Mouse (Mus musculus): ENCODE data around the gene Cenpm.

Gene Cenpm

DNA sequence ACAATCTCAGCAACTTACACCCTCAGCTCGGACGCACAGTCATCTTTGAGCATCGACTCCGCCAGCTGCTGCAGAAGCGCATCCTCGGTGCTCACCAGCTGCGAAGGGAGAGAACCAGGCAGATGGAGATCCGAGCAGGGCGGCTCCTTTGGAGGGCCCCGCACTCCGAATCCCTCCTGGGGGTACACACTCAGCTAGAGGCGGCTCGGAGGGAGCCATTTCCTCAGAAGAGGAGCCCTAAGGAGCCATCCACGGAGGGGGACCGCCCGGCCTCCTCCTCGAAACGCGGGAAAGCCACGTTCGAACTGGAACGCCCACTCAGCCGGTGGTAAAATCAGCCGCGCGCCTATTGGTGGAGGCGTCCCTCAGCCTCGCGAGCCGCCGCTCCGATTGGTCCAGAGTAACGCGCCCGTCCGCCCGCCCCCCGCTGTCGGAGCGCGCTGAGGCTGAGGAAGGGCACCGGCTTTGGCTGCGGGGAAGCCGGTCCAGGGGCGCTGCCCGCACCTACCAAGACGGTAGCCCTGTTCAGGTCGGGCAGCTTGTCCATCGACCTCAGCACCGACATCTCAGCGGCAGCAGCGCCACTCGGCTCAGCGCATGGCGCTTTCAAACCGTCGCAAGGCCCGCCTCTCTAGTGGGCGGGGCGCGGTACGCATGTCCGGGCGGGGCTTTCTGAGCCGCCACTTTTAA lies at the start of gene Cenpm:
Cenpm (minus strand) TSS at position 634 of the 690 bp plus-strand sequence.
- CTCF ChIA-PET: interaction anchor here in 2 of 4 experiments (0.8 to 1.3 kb wide), 4 partner anchors 11 to 22 kb away, joined by 3 to 5 read pairs (median 4); no protein-coding TSS in a partner anchor
- POLR2A ChIA-PET: interaction anchor here in 3 of 4 experiments (0.6 to 7.8 kb wide), 37 partner anchors 8 to 905 kb away, joined by 3 to 64 read pairs (median 4); partner anchors contain the start of genes Srebf2 (in 3 of the 3), 1500009C09Rik (in 2 of the 3), Shisa8 (in 2 of the 3) and Naga (in 1 of the 3)

DNA sequence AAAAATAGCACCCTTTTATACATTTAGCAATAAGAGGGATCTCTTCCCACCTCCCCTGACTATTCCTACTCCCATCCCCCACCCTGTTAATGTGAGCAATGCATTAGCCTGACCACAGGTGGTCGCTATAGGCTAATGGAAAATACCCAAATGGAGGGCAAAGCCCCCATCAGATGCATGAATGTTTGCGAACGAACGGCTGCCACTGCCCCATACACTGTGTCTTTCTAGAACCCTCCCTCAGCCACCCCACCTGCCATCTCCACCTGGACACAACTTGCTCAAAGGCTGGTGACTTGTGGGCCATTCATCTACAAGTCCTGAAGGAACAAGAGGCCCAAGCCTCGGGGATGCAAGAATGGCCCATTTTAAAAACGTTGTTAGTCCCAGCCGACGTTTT lies 49.5 kb upstream of the Cenpm start:
- ChIA-PET CTCF (interaction anchor here in 2 of 4 experiments (0.6 to 1.5 kb wide), 4 partner anchors 11 to 792 kb away, joined by 3 read pairs; no protein-coding TSS in a partner anchor), POLR2A (interaction anchor here in 1 of 4 experiments (0.6 to 2.4 kb wide), 4 partner anchors 19 to 49 kb away, joined by 3 to 9 read pairs (median 4); partner anchors contain the start of genes Naga, Pheta2, Sept3 and Smdt1)

DNA sequence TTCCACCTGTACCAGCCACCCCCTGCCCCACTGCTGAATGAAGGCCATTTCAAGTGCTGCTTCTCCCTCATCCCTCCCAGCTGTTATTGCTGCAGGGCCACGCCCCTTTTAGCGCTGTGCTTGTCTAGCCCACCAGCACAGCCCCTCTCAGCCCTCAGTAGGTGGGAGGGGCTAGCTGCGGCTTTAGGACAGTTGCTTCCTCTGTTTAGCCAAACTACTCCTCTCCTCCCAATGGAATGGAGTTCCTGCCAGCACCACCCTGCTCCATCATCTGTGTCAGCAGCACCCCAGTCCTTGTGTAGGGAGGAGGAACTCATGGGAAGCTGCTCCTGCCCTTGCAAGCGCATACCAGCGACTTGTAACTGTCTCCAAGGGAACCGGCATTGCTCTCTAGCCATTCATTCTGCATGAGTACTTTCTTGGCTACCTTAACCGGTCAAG lies 48.7 kb upstream of the Cenpm start:
- CTCF ChIA-PET: interaction anchor here in 2 of 4 experiments (0.6 to 1.5 kb wide), 7 partner anchors 10 to 793 kb away, joined by 3 to 4 read pairs (median 3); no protein-coding TSS in a partner anchor

DNA sequence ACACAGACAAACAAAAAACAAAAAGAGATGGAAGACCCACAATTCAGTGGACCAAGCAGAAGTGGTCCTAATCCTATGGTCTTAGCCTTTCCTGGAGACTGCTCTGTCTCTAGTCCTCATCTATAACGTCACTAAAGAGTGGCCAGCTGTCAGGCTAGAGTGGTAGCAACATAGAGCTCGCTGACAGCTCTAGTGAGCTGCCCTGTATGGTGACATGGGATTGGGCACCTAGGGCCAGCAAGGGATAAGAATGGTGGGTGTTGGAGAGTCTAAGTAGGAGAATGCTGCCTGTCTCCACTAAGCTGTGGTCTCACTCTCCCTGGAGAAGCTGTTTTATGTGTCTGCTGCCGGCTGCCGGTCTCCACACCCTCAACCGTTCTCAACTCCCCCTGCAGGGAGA lies 48.3 kb upstream of the Cenpm start:
- POLR2A ChIA-PET: interaction anchor here in 2 of 4 experiments (0.8 to 2.4 kb wide), 4 partner anchors 12 to 856 kb away, joined by 3 to 9 read pairs (median 4); partner anchors contain the start of genes Poldip3 (in 1 of the 2) and Sept3 (in 1 of the 2)
- CTCF ChIA-PET: interaction anchor here in 2 of 4 experiments (0.6 to 1.5 kb wide), 6 partner anchors 9 to 1991 kb away, joined by 3 read pairs; no protein-coding TSS in a partner anchor

More for the DNA sequence above, 48.7 kb upstream of the Cenpm start:
- POLR2A ChIA-PET: interaction anchor here in 2 of 4 experiments (0.8 to 2.4 kb wide), 5 partner anchors 12 to 856 kb away, joined by 3 to 9 read pairs (median 4); partner anchors contain the start of genes Poldip3 (in 1 of the 2) and Sept3 (in 1 of the 2)

DNA sequence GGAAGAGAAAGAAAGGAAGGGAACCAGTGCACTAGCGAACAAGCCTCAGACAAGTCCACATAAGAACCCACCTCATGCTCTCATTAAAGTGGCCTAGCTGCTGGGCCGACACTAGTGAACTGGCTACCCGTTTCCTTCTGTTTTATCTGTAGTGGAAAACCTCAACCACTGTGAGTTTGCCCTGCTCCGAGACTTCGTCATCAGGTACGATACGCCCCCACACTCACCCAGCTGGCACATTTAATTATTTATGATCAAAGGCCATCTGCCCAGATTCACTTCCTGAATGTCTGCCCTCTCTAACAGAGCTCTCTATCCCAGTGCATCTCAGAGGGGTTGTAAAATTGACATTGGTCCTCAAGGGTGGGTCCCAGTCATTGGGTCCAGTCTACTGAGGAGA lies 45.7 kb upstream of the Cenpm start:
- CTCF ChIA-PET: interaction anchor here in 1 of 4 experiments (0.5 kb wide), 1 partner anchor 745 kb away, joined by 5 read pairs; no protein-coding TSS in a partner anchor
- POLR2A ChIA-PET: interaction anchor here in 2 of 4 experiments (0.8 to 1.2 kb wide), 2 partner anchors 8 to 9 kb away, joined by 4 to 5 read pairs; partner anchors contain the start of gene Wbp2nl (in 2 of the 2)

DNA sequence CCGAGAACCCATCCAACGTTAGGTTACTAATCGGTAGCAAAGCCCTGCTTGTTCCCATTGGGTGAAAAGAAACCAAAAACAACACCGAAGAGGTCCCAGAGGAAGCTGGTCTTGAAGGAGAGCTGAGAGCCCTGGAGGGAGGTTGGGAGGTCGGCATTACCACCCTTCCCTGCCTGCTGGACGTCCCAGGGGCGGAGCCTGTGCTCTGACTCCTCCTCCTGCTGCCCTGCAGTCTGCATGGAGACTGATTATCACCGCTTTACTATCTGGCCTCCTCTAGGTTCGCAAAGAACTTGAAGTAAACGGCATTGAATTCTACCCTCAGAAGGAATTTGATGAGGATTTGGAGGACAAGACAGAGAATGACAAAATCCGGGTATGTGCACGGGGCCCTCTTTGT lies 41.6 kb upstream of the Cenpm start:
- ChIA-PET POLR2A (interaction anchor here in 1 of 4 experiments (0.7 kb wide), 1 partner anchor 864 kb away, joined by 3 read pairs; no protein-coding TSS in a partner anchor), CTCF (interaction anchor here in 1 of 4 experiments (1.1 kb wide), 1 partner anchor 131 kb away, joined by 7 read pairs; no protein-coding TSS in a partner anchor)

DNA sequence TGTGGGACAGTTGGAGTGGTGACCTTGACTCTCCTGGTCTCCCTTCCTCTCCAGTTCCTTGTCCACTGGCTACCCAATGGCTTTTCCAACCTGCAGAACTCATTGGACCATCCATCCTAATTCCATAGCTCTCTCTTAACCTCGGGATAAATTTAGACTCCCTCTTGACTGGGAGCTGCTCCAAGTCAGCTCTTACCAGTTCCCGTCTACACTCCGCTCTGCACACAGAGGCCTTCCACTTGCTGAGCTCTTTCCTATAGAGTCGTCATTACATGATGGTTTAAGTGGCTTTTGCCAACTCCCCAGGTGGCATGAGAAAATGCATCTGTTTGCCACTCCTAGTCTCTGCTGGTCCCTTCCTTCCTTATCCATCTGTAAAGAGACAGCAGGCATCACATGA lies 36.1 kb upstream of the Cenpm start:
- ChIA-PET POLR2A (interaction anchor here in 1 of 4 experiments (1.0 to 1.3 kb wide), 3 partner anchors 12 to 69 kb away, joined by 3 read pairs; no protein-coding TSS in a partner anchor), CTCF (interaction anchor here in 3 of 4 experiments (1.0 to 2.6 kb wide), 3 partner anchors 9 to 10 kb away, joined by 4 to 12 read pairs (median 5); no protein-coding TSS in a partner anchor)

DNA sequence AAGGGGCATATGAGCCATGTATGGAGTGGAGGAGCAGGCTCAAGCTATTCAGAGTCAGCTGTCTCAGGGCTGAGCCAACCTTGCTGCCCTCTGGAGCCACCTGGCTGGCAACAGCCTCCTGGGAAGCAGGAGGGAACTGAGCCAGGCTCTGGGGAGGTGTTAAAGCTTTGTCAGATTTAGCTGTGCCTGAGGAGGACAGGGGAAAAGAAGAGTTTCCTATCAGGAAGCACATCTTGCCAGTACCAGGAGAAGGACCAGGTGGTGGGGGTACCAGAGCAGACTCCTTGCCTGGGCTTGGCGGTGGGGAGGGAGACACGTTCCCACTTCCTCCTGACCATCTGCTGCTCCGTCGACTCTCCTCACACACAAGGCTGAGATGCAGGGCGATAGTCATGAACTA lies 33.0 kb upstream of the Cenpm start:
- ChIA-PET CTCF (interaction anchor here in 1 of 4 experiments (0.9 kb wide), 1 partner anchor 23 kb away, joined by 3 read pairs; no protein-coding TSS in a partner anchor), POLR2A (interaction anchor here in 2 of 4 experiments (0.5 to 0.6 kb wide), 2 partner anchors 84 to 352 kb away, joined by 3 read pairs; partner anchors contain the start of gene Polr3h (in 1 of the 2))

DNA sequence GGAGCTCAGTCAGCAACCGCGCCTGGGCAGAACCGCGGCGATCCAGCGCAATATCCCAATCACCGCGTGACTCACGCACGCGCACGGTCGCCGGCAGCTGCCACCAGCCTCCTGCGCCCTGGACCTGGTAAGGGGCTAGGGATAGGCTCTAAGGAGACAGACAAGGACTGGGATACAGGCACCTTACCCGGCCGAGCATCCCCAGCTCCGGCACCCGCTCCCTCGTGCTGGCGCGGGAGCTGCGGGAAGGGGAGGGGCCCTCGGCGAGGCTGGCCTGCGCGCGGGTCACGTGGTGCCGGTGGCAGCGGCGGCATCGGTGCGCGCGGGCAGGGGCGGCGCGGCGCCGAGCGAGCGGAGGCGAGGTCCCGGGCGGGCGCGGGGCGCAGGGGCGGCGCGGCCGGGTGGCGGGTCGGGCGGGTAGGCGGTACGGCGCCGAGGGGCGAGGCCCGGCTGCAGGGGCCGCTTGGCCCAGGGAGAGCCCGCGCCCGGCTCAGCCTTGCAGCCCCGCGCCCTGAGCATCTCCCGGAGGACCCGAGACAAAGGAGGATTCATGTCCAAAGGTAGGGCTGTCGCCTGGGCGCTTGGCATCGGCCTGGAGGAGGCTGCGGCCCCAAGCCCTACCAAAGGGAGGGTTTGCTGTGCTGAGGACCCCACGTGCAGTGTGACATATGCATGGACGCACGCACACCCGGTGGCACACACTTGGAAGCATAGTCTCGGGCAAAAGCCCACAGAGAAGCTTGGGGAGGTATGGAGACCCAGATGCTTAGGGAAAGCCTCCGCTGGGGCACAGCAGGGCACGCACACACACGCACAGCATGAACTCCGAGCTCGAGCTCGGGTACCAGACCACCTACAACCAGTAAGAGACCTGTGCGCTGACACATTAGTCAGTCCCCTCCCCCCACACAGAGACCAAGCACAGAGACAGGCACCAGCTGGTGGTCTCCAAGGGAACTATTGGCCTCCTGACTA lies 30.7 kb upstream of the Cenpm start:
- ChIA-PET CTCF (interaction anchor here in 3 of 4 experiments (0.6 to 3.0 kb wide), 18 partner anchors 8 to 650 kb away, joined by 3 to 16 read pairs (median 3); partner anchors contain the start of gene 1500009C09Rik (in 1 of the 3)), POLR2A (interaction anchor here in 2 of 4 experiments (0.5 to 2.6 kb wide), 31 partner anchors 8 to 874 kb away, joined by 3 to 10 read pairs (median 4); partner anchors contain the start of genes Ndufa6 (in 2 of the 2), Wbp2nl (in 2 of the 2), Cenpm (in 1 of the 2) and Naga (in 1 of the 2))

DNA sequence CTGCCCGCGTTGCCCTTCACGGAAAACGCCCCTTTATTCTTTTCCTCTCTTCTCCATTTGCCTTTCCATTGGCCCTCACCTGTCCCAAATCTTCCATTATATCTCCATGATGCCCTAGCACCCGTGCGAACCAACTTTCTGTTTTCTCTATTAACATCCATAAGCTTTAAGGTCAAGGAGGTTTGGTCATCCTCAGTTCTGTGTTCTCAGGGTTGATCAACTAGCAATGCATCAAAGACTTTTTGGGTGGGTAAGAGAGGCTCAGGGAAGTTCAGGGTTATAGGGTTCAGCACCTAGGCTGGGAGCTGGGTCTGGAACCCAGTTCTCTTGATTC lies 30.0 kb upstream of the Cenpm start, which contains the start of gene Sept3:
Sept3 (plus strand) TSS at position 301 of the 334 bp plus-strand sequence.
- POLR2A ChIA-PET: interaction anchor here in 2 of 4 experiments (0.9 to 2.6 kb wide), 12 partner anchors 10 to 875 kb away, joined by 3 to 10 read pairs (median 5); partner anchors contain the start of genes Cenpm (in 1 of the 2), Naga (in 1 of the 2), Ndufa6 (in 1 of the 2) and Pheta2 (in 1 of the 2)
- CTCF ChIA-PET: interaction anchor here (0.6 to 3.0 kb wide), 14 partner anchors 8 to 651 kb away, joined by 3 to 16 read pairs (median 4); partner anchors contain the start of gene 1500009C09Rik (in 3 of the 4)

DNA sequence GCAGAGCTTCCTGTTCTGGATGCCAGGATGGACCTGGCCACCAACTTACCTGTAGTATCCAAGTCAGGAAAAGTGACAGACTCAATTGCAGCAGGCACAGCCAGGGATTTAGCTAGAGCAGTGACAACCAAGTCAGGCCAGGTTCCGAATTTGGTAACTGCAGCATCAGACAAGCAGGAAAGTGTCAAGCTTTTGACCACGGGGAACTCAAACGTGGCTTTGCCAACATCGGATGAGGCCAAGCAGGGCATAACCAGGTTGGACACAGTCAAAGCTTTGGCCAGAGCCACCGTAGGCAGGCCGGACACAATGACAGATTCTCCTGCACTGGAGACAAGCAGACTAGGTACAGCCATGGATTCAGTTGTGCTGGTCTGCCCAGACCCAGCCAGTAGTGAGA lies 27.7 kb upstream of the Cenpm start:
- CTCF ChIA-PET: interaction anchor here (0.7 to 3.8 kb wide), 12 partner anchors 12 to 776 kb away, joined by 3 to 28 read pairs (median 4); partner anchors contain the start of genes 1500009C09Rik (in 1 of the 4) and Ndufa6 (in 1 of the 4)
- POLR2A ChIA-PET: interaction anchor here in 1 of 4 experiments (1.0 to 1.4 kb wide), 4 partner anchors 13 to 66 kb away, joined by 3 to 5 read pairs (median 3); partner anchors contain the start of genes Naga, Pheta2, Smdt1 and Wbp2nl

DNA sequence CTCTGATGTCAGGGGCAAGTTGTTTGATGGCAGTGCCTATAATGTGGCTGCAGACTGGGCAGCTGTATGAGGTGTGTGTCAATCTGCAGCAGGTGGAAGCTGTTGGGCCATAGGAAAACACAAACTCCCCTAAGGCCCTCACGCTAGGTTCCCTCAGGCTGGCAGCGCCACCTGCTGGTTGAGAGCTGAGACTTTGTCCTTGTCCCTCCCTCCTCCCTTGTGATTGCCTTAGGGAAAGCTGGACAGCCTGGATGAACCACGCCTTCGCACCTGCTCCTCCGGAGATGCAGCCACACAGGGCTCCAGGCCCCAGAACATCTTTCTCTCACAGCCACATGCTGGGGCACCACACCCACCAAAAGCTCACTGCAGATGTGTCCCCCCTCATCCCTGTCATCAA lies 26.7 kb upstream of the Cenpm start:
- CTCF ChIA-PET: interaction anchor here (0.5 to 3.8 kb wide), 84 partner anchors 9 to 1193 kb away, joined by 3 to 45 read pairs (median 4); partner anchors contain the start of genes 1500009C09Rik (in 3 of the 4), Wbp2nl (in 2 of the 4), Naga (in 1 of the 4) and Ndufa6 (in 1 of the 4)
- POLR2A ChIA-PET: interaction anchor here (0.5 to 1.5 kb wide), 18 partner anchors 12 to 878 kb away, joined by 3 to 7 read pairs (median 3); partner anchors contain the start of genes Poldip3 (in 2 of the 4), 1500009C09Rik (in 1 of the 4), Cenpm (in 1 of the 4) and Naga (in 1 of the 4)

DNA sequence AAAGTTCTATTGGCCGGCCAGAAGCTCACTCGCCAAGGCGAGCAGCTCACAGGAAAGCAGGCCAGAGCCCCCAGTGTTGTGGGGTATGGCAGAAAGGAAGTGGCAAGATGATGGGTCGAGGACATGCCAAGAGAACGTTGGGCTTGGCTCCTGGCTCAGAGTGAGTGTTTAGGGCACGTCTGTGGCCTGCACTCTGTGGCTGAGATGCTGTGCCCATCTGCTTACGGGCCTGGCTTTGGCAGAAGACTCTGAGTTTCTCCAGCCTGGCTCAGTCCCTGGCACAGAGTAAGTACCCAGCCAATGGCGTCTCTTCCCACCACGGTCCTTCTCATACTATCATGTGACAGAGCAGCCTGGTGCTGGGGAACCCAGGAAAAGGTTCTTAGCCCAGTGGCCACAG lies 24.2 kb upstream of the Cenpm start:
- POLR2A ChIA-PET: no interaction called here
- CTCF ChIA-PET: interaction anchor here in 3 of 4 experiments (0.6 to 6.9 kb wide), 4 partner anchors 13 to 204 kb away, joined by 3 to 35 read pairs (median 6); no protein-coding TSS in a partner anchor

DNA sequence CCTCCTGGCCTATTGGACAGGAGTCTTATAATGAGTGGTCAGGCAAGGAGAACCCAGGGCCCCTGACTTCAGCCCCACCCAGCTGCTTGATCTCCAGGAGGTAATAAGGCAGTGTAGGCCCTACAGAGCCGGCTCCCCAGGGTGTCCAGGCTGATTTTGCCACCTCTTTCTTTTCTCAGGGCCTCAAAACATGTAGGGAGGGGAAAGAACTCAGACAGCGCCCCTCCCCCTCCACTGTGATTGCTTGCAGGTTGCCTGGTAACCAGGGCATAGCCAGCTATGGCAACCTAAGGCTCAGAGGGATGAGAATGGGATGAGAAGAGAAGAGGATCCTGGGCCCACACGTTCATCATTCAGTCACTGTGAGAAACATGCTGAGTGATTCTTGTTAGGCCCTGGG lies 23.6 kb upstream of the Cenpm start:
- ChIA-PET CTCF (interaction anchor here in 1 of 4 experiments (1.6 to 6.9 kb wide), 3 partner anchors 13 to 203 kb away, joined by 5 to 35 read pairs (median 7); no protein-coding TSS in a partner anchor), POLR2A (interaction anchor here in 1 of 4 experiments (0.6 kb wide), 1 partner anchor 26 kb away, joined by 3 read pairs; no protein-coding TSS in a partner anchor)

DNA sequence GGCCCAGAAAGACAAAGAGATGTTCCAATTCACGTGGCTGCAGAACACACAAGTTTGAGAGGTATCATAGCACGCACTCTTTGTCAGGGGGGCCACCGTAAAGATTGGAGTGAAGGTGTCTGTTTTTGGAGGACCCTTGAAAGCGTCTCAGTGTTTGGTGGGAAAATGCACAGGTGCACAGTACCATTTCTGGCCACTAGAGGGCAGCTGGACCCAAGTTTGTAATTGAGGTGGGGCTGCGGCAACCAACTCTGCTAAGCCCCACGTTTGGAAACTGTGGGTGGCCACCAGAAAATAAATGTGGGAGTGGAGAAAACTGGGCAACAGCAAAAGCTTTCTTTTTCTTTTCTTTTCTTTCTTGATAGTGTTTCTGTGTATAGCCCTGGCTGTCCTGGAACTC lies 21.8 kb upstream of the Cenpm start:
- ChIA-PET CTCF (interaction anchor here (0.8 to 6.9 kb wide), 13 partner anchors 8 to 852 kb away, joined by 3 to 35 read pairs (median 4); partner anchors contain the start of genes 1500009C09Rik (in 1 of the 4) and Cenpm (in 1 of the 4)), POLR2A (interaction anchor here in 2 of 4 experiments (1.2 to 1.4 kb wide), 3 partner anchors 9 to 32 kb away, joined by 3 to 4 read pairs (median 3); partner anchors contain the start of gene Wbp2nl (in 1 of the 2))

DNA sequence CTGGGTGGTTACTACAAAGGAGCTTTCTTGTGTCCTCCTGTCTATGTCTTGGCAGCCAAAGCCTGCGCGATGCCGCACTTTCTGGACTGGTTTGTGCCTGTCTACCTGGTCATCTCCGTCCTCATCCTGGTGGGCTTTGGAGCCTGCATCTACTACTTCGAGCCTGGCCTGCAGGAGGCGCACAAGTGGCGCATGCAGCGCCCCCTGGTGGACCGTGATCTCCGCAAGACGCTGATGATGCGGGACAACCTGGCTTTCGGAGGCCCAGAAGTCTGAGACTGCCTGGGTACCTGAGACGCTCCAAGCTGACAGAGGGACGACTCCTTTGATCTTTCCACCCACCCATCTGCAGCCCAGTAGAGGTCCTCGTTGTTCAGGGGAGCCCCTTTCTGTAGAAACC lies 15.0 kb upstream of the Cenpm start:
- POLR2A ChIA-PET: interaction anchor here (0.7 to 2.3 kb wide), 12 partner anchors 8 to 890 kb away, joined by 3 to 11 read pairs (median 3); partner anchors contain the start of genes Poldip3 (in 2 of the 4), Cenpm (in 1 of the 4) and Srebf2 (in 1 of the 4)
- CTCF ChIA-PET: interaction anchor here (0.5 to 8.1 kb wide), 37 partner anchors 8 to 949 kb away, joined by 3 to 45 read pairs (median 4); partner anchors contain the start of genes Sept3 (in 2 of the 4), 1500009C09Rik (in 1 of the 4), Ndufa6 (in 1 of the 4) and Shisa8 (in 1 of the 4)

Data from embryonic stem cell, embryonic (primary cell).